Mouse (Mus musculus) right cerebral cortex, adult 18-20 months (tissue): ENCODE data around the gene Cpa2.

Source experiments
- DNase-seq: peaks from one replicate; pipeline ENCODE4 v3.0.0; 2022; ENCODE audit warnings: mixed read lengths

Cpa2 gene

GRCm38 (mm10) chr6:30549231-30549761, 7.9 kb downstream of the Cpa2 start:
- no peak for DNase-seq

- no peak for DNase-seq
Measured at GRCm38 (mm10) chr6:30550496-30551192, 9.3 kb downstream of the Cpa2 start.

GRCm38 (mm10) chr6:30551193-30551515, 9.8 kb downstream of the Cpa2 start:
- DNase-seq = no peak

- DNase-seq = no peak
Measured at GRCm38 (mm10) chr6:30551644-30552580, 10.5 kb downstream of the Cpa2 start.

GRCm38 (mm10) chr6:30552628-30553027, 11.2 kb downstream of the Cpa2 start:
- DNase-seq = no peak

- DNase-seq = no peak
Measured at GRCm38 (mm10) chr6:30553381-30554010, 12.1 kb downstream of the Cpa2 start.

GRCm38 (mm10) chr6:30554092-30554491, 12.7 kb downstream of the Cpa2 start:
- DNase-seq = no peak

GRCm38 (mm10) chr6:30554621-30555170, 13.3 kb downstream of the Cpa2 start:
- no peak for DNase-seq

- DNase-seq = no peak
Measured at GRCm38 (mm10) chr6:30556080-30556479, 14.7 kb downstream of the Cpa2 start.

GRCm38 (mm10) chr6:30559726-30560125, 18.3 kb downstream of the Cpa2 start:
- no peak for DNase-seq

GRCm38 (mm10) chr6:30562132-30562531, 20.8 kb downstream of the Cpa2 start:
- no peak for DNase-seq

GRCm38 (mm10) chr6:30563575-30563974, 22.2 kb downstream of the Cpa2 start:
- DNase-seq = no peak

- no peak for DNase-seq
Measured at GRCm38 (mm10) chr6:30564051-30564450, 22.7 kb downstream of the Cpa2 start.

- DNase-seq = no peak
Measured at GRCm38 (mm10) chr6:30568069-30568468, 26.7 kb downstream of the Cpa2 start, which contains the start of gene Cpa4. Gene Cpa4 (plus strand): TSS chr6:30568369.

- peak; percentile 69 for DNase-seq
Measured at GRCm38 (mm10) chr6:30569331-30569730, 27.9 kb downstream of the Cpa2 start.

- DNase-seq = no peak
Measured at GRCm38 (mm10) chr6:30570012-30570411, 28.6 kb downstream of the Cpa2 start.

- DNase-seq = peak; percentile 92
Measured at GRCm38 (mm10) chr6:30572456-30573311, 31.3 kb downstream of the Cpa2 start.

- no peak for DNase-seq
Measured at GRCm38 (mm10) chr6:30573380-30573779, 32.0 kb downstream of the Cpa2 start.

- no peak for DNase-seq
Measured at GRCm38 (mm10) chr6:30574945-30575344, 33.6 kb downstream of the Cpa2 start.

- DNase-seq = no peak
Measured at GRCm38 (mm10) chr6:30576477-30577203, 35.3 kb downstream of the Cpa2 start.
